Mouse (Mus musculus) stomach, postnatal 0 days (tissue): ENCODE data around the gene Mvb12a.

Experiments used
- CTCF ChIP-seq: IDR thresholded peaks from 2 replicates; pipeline ENCODE4 v1.5.1; 2016; ENCODE audit warnings: antibody characterized with exemption, low read depth, mild to moderate bottlenecking, moderate library complexity
- EP300 ChIP-seq: optimal IDR thresholded peaks from 2 replicates; pipeline ENCODE3; 2016; ENCODE audit warnings: antibody characterized with exemption

DNA sequence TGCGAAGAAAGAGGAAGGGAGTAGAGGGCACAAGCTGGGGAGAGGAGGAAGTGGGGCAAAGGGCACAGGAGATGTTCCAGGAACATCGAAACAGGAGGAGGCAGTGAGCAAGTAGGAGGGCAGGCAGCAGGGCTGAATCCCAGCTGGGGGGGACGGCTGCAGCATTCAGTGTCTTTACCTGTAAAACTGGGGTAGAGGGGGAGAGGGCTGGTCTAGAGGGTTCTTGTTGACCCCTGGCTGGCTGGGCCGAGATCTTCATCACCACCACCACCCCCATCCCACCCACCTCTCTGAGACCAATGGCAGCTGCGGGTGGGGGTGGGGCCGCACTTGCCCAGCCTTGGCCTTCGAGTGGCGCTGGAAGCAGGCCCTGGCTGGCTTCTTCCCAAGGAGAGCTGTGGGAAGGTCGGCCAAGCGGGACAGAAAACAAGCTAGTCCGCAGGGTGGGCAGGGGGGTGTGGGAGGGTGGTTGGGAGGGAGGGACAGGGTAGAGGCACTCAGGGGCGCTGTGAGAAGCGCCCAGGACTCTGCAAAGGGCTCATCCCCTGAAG is 25.7 kb downstream of the Mvb12a start, which contains the start of gene Slc27a1:
- TF ChIP-seq CTCF (no peak), EP300 (no peak)
